Mouse (Mus musculus) v-Abl transformed pro-B cells (cell line): ENCODE measurements around the gene Chst4.

Source experiments
- in situ Hi-C, 2 experiments: fragments of 400-800 bp; cut with MboI; formaldehyde crosslinking; loops; one replicate each; pipeline ENCODE4 v1.15.1; 2025; ENCODE audit not compliant: unreplicated experiment in 2 of 2

Gene Chst4

DNA sequence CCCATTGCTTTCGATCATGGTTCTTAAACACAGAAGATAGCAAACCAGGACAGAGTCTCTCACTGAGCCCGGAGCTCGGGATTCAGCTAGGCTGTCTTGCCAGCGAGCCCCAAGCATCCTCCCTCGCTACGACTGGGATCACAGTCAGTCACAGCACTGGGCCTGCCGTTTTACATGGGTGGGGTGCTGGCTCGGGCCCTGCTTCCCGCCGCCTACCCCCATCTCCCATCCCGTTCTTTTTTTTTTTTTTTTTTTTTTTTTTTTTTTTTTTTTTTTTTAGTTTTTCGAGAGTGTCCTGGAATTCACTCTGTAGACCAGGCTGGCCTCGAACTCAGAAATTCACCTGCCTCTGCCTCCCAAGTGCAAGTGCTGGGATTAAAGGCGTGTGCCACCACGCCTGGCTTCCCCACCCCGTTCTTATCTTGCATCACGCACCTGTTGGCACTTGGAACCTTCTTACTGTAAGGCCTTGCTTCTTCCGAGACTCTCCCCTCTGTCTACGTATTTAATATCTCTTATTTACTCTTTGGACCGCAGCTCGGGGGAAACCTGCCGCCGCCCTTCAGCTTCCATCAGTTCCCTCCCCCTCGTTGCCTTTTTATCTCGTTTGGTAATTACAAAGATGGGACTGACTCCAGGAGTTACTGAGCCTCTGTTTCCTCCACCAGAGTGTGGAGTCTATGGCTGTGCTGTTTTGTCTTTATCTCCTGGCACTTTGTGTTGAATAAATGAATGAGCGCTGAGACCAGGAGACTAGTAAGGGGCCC, 31.1 kb downstream of the Chst4 start:
- in situ Hi-C loops, result loop anchor here in 1 of 2 experiments (10.0 kb wide), 1 partner anchor 154 kb away; no protein-coding TSS in a partner anchor

DNA sequence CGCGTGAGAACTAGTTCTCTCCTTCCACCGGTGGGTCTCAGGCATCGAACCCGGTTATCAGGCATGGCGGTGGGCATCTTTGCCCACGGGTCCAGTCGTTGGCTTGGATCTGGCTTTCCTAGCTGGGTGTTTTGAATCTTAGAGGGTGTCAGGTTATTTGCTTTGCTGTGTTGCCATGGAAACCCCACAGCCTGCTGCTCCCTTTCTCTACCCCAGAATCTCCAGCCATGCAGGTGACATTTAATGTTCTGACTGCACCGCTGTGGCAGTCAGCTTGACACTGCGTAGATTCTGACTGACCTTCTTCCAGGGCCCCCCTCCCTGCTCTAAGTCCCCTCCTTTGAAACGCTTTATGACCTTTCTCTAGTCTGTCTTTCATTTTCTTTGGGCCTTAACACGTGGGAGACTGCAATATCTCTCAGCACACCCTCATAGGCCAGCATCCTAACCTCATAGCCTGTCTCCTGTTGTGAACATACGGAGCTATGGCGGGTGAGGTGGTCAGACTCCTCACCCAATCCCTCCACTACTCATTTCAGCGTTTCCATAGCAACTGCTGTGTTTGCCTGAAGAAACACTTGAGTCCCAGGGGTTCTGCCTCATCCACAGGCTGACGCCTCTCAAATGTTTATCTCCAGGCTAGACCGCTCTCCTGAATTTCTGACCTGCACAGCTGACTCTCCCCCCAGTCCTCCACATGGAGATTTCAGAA, 33.1 kb downstream of the Chst4 start:
- in situ Hi-C loops, result loop anchor here in 1 of 2 experiments (10.0 kb wide), 1 partner anchor 152 kb away; no protein-coding TSS in a partner anchor

DNA sequence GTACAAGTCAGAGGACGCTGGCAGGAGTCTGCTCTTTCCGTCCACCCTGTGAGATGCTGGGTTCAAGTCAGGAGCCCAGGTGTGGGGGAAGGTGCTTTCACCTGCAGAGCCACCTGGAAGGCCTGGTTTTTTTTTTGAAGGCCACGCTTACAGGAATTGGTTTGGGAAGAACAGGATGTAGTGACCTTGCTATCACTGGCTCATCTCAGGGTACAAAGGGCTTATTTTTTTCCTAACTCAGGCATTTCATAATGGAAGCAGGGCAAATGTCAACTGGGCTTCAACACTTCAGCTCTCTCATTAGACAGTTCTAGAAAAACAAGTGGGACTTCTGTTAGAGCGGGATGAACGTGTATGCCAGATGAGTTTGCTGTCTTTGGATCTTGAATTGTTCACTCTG, 35.2 kb downstream of the Chst4 start:
- in situ Hi-C loops, result loop anchor here (5.0 to 10.0 kb wide), 3 partner anchors 57 to 152 kb away; no protein-coding TSS in a partner anchor

DNA sequence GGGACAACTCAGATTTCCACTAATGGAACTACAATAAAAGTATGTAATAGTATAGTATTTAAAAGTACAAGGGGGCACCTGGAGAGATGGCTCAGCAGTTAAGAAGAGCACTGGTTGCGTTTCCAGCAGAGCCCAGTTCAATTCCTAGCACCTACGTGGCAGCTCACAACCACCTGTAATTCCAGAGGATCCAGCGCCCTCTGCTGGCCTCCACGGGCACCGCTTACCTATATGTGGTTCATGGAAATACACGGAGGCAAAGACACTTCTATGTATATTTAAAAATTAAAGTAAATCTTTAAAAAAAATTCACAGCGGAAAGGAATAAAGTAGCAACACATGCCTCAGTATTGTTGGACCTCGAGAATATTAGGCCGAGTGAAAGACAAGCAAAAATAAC, 36.6 kb downstream of the Chst4 start:
- in situ Hi-C loops, result loop anchor here (5.0 to 10.0 kb wide), 3 partner anchors 56 to 151 kb away; no protein-coding TSS in a partner anchor

DNA sequence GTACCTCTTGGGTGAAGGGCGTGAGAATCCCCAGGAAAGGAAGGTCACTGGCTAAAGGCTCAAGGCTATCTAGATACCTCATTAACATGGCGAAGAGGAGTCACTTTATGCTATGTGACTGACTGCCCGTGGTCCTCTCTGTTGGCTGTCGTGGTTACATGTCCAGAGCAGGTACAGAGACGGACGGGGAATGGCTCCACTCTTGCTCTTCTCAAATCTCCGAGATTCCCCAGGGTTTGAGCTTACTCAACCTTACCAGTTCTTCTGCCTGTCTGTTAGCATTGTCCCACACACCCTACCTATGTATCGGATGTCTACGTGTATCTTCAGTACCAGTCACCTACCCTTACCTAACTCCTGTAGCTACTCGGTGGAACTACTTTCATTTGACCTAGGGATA, 39.6 kb downstream of the Chst4 start:
- in situ Hi-C loops, result loop anchor here (5.0 to 10.0 kb wide), 3 partner anchors 53 to 148 kb away; no protein-coding TSS in a partner anchor

DNA sequence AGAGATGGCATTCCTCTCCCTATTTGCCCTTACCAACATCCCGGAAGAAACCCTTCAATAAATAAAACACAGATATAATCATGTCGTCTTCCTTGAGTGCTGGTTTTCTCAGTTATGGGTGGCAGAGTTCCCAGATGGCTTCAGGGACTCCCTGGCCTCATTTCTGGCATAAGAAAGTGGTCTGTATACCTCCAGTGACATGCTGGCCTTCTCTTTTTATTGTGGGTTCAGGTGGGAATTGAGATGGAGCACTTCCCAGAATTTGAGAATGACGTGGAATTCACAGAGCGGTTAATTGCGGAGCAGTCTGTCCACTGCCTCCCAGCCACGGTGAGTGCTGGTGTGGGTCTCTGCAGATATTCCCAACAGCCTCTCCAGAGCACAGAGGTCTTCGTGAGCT, 41.5 kb downstream of the Chst4 start:
- in situ Hi-C loops, result no loop called here

DNA sequence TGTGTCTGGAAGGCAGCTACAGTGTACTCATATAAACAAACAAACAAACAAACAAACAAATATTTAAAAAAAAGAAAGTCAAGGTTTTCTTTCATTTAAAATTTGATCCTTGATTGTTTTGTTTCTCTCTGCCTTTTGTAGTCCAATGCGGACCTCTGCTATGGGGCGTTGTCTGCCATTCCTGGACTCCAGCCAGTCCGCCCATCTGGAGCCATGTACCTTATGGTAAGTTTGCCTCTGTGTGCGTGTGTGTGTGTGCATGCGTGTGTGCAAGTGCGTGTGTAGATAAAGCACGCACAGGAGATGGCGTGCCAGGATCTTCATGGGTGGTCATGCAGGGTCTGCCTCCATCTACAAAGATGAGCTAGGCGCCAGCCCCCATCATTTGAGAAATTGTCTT, 42.2 kb downstream of the Chst4 start:
- in situ Hi-C loops, result no loop called here

DNA sequence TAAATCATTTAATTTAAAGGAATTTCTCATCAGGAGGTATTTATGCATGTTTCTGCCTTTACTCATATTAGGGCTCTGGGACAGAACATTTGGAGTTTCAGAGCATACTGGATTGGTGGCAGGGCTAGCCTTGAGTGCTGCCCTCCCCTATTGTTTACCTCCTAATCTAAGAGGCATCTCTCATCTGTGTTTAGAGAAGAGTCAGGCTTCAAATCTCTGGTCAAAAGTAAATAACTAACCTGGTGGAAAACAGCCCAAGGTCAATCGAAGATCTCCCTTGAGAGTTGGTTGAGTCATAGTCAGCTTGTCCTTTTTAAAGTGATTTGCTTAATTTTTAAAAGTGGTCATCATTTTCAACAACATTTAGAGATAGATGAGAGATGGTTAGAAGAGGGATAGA, 46.6 kb downstream of the Chst4 start:
- in situ Hi-C loops, result no loop called here

DNA sequence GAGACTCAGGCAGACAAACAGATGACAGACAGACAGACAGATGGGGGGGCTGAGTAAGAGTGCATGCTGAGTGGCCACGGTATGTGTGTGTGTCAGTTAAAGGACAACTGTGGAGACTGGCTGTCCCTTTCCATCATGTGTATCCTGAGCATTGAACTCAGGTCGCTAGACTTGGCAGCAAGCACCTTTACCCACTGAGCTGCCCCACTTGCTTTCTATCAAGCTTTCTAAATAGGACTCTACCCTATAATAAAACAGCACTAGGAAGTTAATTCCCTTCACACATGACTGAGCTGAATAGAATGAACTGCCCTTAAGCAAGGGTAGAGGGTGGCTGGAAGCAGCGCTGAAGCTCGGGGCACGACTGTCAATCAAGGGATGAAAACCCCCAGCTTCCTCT, 47.4 kb downstream of the Chst4 start:
- in situ Hi-C loops, result no loop called here

DNA sequence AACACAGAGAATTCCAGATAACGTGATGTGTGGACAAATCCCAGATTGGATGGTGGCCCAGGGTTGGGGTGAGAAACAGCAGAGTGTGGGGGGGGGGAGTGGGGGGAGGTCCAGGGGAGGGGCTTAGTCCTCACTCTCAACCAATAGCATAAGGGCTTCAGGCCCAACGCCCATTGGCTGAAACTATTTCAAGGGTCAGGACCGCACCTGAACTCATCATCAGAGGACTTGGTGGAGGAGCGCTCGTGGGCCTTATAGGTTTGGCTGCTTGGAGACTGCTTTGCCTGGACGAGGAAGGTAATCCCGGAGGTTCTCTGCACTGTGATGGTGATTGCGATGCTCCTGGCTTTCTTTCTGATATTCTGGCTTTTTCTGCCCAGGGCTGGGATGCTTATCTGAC, 49.3 kb downstream of the Chst4 start, which contains the start of gene Tat:
Gene Tat (plus strand): TSS at position 214 of the 400 bp plus-strand sequence.
- in situ Hi-C loops, result no loop called here

DNA sequence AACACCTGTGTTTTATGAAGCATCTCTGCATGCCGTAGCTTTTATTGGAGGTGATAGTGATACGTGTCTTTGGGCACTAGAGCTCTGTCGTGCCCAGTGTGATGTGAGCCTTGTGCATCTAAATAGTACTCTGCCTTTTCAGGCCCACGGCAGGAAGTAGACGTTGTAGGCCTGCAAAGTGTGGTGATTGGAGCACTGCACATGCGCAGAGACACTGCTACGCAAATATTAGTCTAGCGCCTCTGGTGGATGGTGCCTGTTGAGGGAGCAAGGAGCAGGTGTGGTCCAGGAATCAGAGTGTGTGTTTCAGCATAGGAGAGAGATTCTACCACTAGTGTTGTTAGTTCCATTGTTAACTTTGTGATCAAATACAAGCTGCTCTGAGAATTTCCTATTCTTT, 50.4 kb downstream of the Chst4 start:
- in situ Hi-C loops, result no loop called here

DNA sequence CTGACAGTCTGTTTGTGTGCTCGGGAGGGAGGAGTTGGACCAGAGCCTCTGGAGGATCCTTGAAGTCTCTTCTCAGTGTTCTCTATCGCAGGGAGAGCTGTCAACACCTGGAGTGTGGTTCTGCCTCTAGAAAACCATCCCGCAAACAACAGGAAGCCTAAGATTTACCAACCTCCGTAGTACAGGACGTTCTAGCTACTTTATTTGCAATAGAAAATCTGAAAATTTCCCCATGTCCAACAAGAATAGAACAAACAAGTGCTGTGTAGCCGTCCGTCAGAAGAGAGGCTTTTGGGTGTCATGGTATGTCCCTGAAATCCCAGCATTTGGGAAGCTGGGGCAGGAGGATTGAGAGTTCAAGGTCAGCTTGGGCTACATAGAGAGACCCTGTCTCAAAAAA, 51.8 kb downstream of the Chst4 start:
- in situ Hi-C loops, result no loop called here

DNA sequence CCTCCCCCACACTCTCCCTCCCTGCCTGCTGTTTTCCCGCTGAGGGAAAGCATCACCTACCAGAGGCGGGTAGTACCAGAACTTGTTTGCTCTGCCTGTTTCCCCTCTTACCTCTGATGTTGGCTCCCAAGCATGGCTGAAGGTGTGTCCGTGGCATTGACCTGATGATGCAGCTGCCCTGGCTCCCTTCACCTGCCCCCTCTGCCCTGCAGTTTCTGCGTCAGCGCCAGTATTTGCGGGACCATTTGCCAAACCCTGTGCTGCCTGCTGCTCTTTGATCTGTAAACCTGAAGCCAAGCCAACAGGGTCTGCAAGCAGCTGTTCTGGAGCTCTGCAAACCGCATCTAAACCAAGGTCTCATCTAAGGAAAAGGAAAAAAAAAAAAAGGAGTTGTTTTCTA, 53.2 kb downstream of the Chst4 start:
- in situ Hi-C loops, result no loop called here

DNA sequence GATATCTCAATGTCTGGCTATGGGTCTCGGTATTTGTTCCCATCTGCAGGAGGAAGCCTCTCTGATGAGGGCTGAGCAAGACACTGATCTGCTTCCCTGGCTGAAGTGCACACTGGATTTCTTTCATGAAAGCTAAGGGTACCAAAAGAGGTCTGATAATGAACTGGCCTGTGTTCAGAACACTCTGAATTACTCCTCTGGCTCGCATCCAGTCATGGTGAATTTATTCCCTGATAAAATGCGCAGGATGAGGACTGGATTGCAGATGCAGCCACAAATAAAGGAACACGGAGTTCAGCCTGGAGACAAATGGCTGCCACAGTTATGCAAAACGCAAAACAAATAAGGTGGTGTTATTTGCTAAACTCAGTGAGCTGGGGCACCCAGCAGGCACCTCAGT, 55.6 kb downstream of the Chst4 start:
- in situ Hi-C loops, result no loop called here

DNA sequence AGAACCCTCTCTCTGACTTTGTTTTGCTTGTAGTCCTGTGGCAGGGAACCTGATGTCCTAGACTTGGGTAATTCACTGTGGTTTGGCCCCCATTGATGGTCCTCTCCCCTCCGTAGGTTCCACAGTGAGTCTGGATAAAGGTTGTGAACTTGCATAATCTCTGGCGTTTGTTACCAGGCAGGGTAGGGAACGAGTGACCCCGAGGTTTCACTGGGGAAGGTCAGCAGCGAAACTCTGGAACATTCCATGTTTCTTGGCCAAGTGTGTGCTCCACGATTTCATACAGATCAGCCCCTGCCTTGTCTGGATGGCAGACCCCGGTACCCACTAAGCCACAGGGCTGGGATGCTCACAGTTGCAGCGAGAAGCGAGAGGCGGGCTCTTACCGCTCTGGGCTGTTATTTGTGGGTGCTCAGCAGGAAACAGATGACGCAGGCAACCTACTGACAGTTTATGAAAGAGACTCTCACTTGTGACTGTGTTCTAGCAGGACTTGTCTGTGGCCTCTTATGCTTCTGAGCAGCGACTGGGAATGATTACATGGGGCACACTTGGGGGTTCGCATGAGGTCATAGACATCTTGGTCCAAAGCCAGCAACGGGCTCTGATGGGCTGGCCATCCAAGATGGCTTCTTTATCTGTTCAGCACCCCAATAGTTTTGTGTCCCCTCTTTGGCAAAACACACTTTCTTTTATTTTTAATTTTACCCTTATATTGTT, 57.0 kb downstream of the Chst4 start:
- in situ Hi-C loops, result no loop called here

DNA sequence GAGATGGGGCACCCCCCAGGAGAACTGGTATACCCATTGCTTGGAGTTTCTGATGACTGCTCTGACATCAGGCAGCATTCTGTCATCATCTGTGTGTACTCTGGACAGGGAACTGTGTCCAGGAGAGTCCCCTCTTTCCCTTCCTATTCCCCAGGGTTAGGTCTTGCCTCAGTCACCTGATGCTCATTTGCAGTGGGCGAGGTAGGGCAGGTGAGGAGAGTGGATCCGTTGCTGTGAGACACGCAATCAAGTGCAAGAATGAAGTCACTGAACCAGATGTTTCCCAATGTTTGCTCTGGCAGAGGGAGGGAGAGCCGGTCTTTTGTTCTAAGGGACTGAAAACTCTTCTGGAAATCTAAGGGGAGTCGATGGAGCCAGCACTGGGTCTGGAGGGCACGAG, 60.2 kb downstream of the Chst4 start:
- in situ Hi-C loops, result no loop called here
